Mouse (Mus musculus) embryonic facial prominence, embryonic 15.5 days (tissue): ENCODE measurements around the gene Prcd. TPM values are rescaled to one million over a fixed set of nuclear protein-coding genes. Genes with fewer than 3 reads are reported as not detected.

Experiments used
- ATAC-seq: fragments of 200-750 bp; cut with Nextera tagmentation; 2 replicates; pipeline ENCODE4 v1.8.0; 2017; ENCODE audit warnings: low read depth, moderate TSS enrichment; ENCODE audit not compliant: insufficient number of reproducible peaks, low FRiP score, low TSS enrichment
- H3K27ac ChIP-seq: fragments of 300-500 bp; sonication (generic); replicated peaks from 2 replicates; pipeline ENCODE4 v1.5.1; 2015; ENCODE audit warnings: mild to moderate bottlenecking, inconsistent platforms
- H3K27me3 ChIP-seq: fragments of 300-500 bp; sonication (generic); 2 replicates; pipeline ENCODE4 v1.6.1; 2015; ENCODE audit warnings: inconsistent platforms
- H3K36me3 ChIP-seq: fragments of 300-500 bp; sonication (generic); 2 replicates; pipeline ENCODE4 v1.6.1; 2015; ENCODE audit warnings: mild to moderate bottlenecking, inconsistent platforms
- H3K4me1 ChIP-seq: fragments of 300-500 bp; sonication (generic); 2 replicates; pipeline ENCODE4 v1.6.1; 2015; ENCODE audit warnings: inconsistent platforms
- H3K4me2 ChIP-seq: fragments of 300-500 bp; sonication (generic); replicated peaks from 2 replicates; pipeline ENCODE4 v1.6.1; 2015; ENCODE audit warnings: mild to moderate bottlenecking, inconsistent platforms
- H3K4me3 ChIP-seq: fragments of 300-500 bp; sonication (generic); replicated peaks from 2 replicates; pipeline ENCODE4 v1.5.1; 2015; ENCODE audit warnings: mild to moderate bottlenecking, inconsistent platforms
- H3K9ac ChIP-seq: fragments of 300-500 bp; sonication (generic); 2 replicates; pipeline ENCODE4 v1.6.1; 2015; ENCODE audit warnings: inconsistent platforms
- H3K9me3 ChIP-seq: fragments of 300-500 bp; sonication (generic); replicated peaks from 2 replicates; pipeline ENCODE4 v1.6.1; 2016; ENCODE audit warnings: inconsistent platforms
- WGBS: fragments of 180-500 bp; shearing (Covaris S2); methylation state at CpG from one replicate; pipeline ENCODE4 v1.1.7; 2015; 5-methylcytosine and 5-hydroxymethylcytosine counted together
- polyA plus RNA-seq: library from polyadenylated mRNA; unstranded; fragments of >200 nt; fragmentation: Nextera tagmentation; extraction: Ambion mirVana; gene quantifications from 2 replicates; pipeline ENCODE4 v1.2.1, GENCODE M21; 2015

Prcd gene
- polyA plus RNA-seq, 1 experiment from 2014 or later: 3.6 TPM

DNA sequence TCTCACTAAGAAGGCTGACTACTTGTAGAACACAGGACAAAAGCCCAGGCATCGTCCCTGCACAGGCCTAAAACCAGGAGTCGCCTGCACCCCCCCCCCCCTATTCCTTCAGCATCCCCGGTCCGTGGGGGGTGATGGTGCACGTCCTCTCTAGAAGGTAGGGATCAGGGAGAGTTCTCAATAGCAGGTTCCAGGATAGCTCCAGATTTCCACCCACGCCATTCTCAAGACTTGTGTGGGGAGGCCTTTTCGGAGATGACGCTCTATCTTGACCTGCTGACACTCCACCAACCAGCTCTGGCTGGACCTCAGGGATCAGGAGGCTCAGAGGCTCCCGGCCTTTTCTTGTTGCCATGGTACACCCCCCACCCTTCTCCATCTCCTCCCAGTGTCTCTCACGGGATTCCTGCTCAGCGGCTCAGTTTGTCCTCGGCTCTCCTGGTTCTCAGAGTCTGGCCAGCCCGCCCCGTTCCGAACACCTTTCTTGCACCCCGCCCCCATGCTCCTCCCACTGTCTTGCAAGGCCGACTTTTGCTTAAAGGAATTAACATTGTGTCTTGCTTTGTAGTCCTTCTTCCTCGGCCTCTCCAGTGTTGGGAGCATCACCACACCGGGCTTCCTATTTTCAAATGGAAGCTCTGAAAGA, 9.6 kb upstream of the Prcd start:
- H3K9me3 ChIP-seq: no peaks in the 10 kb centered on the region
- peaks cover 48% of the 10 kb centered on the region for H3K4me1 ChIP-seq
- no peaks in the 10 kb centered on the region for H3K36me3 ChIP-seq
- H3K9ac ChIP-seq: no peak overlapping the region
- no peak; the same call in 1 of the 2 replicates for ATAC-seq
- peak overlapping the region; percentile 26 for H3K4me3 ChIP-seq
- WGBS: 9% methylated on average over 19 of the region's 19 CpGs
- H3K27me3 ChIP-seq: no peaks in the 10 kb centered on the region; the same call in 1 of the 2 replicates
- peak overlapping the region; percentile 46 for H3K4me2 ChIP-seq
- H3K27ac ChIP-seq: 0 out of 2 replicates have a peak overlapping the region, but pooled peaks have one; percentile 24

DNA sequence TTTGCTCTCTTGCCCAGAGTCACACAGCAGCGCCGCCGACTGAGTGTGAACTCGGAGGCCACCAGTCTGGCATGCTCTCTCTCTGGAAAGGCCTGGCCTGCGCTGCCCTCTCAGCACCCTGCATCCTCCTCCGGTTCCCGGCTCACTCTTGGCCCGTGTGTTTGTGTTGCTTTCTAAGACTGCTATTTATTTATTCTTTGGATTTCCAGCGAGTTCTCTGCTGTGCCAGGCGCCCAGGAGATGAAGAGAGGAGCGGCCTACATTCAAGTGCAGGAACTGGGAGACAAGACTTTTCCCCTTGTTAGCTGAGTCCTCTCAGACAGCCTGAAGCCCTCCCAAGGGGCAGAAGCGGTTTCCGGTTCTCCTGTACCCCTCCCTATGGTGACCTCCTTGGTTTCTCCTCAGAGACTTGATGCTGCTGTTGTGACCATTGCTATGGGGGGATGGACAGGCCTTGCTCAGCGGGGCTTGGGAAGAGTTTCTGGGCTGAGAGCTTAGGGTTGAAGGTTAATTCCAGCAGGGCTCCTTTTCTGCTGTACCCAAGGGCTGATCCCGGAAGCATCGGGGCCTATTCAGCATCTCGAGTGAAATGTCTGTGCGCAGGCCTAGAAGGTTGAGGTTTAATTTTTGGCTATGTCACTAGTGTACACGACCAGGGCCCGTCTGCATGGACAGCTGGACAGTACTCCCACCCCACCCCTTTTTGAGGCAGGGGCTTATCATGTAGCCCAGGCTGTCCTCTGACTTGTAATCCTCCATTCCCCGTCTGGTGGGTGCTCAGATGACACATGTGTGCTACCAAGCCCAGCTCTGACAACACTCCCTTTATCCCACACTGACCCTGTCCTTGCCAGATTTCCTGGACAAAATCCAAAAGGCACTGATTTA, 8.9 kb upstream of the Prcd start:
- WGBS: 46% methylated on average over 21 of the region's 21 CpGs
- no peaks in the 10 kb centered on the region; the same call in 1 of the 2 replicates for H3K27me3 ChIP-seq
- H3K9ac ChIP-seq: no peak overlapping the region
- H3K4me2 ChIP-seq: peak overlapping the region; percentile 46; the same call in 1 of the 2 replicates
- no peaks in the 10 kb centered on the region for H3K9me3 ChIP-seq
- H3K4me1 ChIP-seq: peaks cover 54% of the 10 kb centered on the region
- H3K27ac ChIP-seq: peak overlapping the region; percentile 24; the same call in 1 of the 2 replicates
- H3K36me3 ChIP-seq: no peaks in the 10 kb centered on the region
- ATAC-seq: no peak
- H3K4me3 ChIP-seq: no peak overlapping the region

DNA sequence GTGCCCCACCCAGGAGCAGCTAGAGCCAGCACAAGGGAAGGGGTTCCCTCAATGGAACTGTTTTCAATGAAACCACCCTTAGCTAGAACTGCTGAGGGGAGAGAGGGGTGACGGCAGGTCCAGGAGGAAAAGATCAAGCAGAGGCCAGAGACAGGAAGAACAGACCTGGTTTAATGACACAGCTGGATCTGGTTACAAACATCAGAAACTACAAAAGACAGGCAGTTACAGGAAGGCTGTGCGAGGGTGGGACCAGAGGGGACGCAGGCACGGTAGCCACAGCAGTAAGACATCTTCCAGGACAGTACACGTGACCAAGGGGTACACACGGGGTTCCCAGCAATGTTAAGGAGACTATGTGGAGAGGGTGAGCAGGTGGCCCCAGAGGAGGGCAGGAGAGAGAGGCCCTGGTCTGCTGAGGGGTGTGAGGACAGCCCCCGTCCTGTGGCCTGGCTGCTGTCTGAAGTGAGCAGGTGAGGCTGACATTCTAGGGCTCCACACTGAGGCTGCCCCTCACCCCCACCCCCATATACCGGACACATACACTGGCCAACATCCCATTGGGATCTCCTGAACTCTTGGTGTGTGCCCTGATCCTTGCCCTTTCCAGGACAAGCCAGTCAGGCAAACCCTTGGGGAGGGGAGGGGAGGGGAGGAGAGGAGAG, 7.8 kb upstream of the Prcd start:
- Histone ChIP-seq H3K4me1 (peaks cover 57% of the 10 kb centered on the region), H3K27me3 (no peaks in the 10 kb centered on the region; the same call in 1 of the 2 replicates), H3K27ac (no peak overlapping the region), H3K9me3 (no peaks in the 10 kb centered on the region), H3K4me3 (no peak overlapping the region), H3K9ac (no peak overlapping the region), H3K36me3 (no peaks in the 10 kb centered on the region), H3K4me2 (no peak overlapping the region)
- ATAC-seq: no peak
- WGBS: 47% methylated on average over 8 of the region's 8 CpGs

DNA sequence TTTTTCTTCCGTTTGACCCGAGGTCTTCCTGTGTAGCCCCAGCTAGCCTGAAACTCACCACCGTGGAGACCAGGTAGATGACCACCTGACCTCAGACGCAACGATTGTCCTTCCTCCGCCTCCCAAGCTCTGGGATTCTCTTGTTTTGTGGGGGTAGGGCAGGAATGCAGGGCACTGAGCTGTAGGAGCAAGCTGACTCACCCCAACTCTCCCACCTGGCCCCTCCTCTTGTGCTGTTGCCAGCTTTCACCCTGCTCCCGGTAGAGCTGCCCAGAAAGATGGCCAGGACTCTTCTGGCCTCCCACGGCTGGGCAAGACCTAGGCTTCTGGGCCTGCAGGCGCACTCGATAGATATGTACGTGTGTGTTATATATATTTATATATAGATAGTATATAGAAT, 7.2 kb upstream of the Prcd start:
- Histone ChIP-seq H3K9me3 (no peaks in the 10 kb centered on the region), H3K4me3 (no peak overlapping the region), H3K4me2 (no peak overlapping the region), H3K4me1 (peaks cover 61% of the 10 kb centered on the region), H3K27ac (no peak overlapping the region), H3K27me3 (no peaks in the 10 kb centered on the region; the same call in 1 of the 2 replicates), H3K36me3 (no peaks in the 10 kb centered on the region), H3K9ac (no peak overlapping the region)
- 62% methylated on average over 11 of the region's 11 CpGs for WGBS
- ATAC-seq: no peak

DNA sequence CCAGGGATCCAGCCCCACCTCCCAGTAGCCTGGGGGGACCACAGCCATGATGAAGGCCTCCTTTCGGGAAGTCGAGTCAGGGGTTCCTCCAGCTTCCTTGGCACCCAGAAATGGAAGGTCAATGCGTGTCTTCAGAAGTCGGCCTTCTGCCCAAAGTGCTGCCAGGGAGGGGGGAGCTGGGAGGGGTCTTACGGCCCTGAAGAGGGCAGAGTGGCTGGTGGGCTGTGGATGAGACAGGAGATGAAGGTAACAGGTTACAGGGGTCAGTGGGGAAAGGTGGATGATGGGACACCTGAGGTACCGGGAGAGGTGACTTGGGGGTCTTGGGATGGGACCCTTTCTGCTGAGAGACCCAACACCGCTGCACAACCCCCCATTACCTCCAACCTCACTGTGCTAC, 6.6 kb upstream of the Prcd start:
- Histone ChIP-seq H3K4me1 (peaks cover 68% of the 10 kb centered on the region), H3K9ac (no peak overlapping the region), H3K27me3 (peaks cover under 1% of the 10 kb centered on the region; the same call in 1 of the 2 replicates), H3K27ac (peak overlapping the region; percentile 83), H3K9me3 (no peaks in the 10 kb centered on the region), H3K36me3 (no peaks in the 10 kb centered on the region), H3K4me3 (no peak overlapping the region), H3K4me2 (no peak overlapping the region)
- 73% methylated on average over 7 of the region's 7 CpGs for WGBS
- no peak for ATAC-seq

DNA sequence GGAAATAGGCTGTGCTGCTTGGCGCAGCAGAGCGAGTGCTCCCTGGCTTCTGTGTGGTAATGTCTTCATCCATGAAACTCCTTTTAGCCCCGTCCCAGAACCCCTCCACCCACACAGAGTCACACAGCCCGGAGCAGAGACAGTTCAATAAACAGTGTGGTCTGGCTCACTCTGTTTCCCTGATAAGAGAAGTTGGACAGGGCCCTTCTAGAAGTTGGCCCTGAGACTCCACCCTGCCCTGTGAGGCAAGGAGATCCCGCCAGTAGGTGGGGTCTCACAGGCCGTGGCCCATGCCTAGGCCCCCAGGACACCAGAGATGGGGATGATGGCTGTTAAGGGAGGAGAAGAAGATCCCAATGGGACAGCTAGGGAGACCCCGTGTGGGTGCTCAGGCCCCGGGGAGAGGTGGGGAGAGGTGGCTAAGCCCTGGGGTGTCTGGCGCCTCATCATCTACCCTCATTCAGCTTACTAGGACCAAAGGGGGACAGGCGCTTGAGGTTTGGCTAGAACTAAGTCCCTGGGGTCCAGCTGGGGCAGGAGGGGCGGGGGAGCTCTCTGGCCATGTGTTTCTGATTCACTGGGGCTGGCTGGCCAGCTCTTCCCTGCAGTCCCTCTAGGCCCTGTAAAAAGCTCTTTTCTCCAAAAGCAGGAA, 5.9 kb upstream of the Prcd start:
- Histone ChIP-seq H3K9ac (no peak overlapping the region), H3K27me3 (peaks cover 6% of the 10 kb centered on the region; the same call in 1 of the 2 replicates), H3K9me3 (no peaks in the 10 kb centered on the region), H3K4me3 (no peak overlapping the region), H3K36me3 (no peaks in the 10 kb centered on the region), H3K27ac (peak overlapping the region; percentile 83), H3K4me1 (peaks cover 73% of the 10 kb centered on the region), H3K4me2 (no peak overlapping the region)
- WGBS: 31% methylated on average over 11 of the region's 11 CpGs
- ATAC-seq: peak; percentile 12; the same call in 1 of the 2 replicates

DNA sequence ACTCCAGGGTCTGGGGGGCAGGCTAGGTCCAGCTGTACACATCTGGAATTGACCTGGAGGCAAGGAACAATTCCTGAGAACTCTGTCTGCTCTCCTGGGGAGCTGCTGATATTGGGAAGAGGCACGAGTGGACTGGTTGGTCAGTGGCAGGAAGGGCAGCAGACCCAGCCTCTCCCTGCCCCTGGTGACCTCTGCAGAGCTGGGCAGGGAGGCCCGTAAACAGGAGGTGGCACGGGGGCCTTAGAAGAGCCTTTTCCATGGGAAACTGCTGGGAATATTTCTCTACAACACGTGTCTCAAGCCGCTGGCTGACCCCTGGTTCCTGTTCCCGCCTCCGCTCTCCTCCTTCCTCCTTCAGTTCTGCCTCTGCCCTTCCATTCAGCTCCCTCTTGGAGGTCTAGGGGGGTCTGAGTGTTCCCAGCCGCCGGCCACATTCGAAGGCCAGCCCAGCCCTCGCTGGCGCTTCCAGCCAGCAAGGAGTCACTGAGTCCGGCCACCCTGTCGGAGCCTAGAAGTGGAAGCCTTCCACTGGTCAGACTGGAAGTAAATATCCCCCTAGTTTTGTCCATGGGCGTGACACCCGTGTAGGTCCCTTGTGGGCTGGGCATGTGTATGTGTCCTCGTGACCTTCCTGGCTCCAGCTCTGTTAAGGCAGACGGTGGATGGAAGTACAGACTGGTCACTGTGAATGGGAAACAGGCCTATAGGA, 5.0 kb upstream of the Prcd start:
- Histone ChIP-seq H3K27ac (peak overlapping the region; percentile 82), H3K4me2 (no peak overlapping the region), H3K4me3 (no peak overlapping the region), H3K36me3 (no peaks in the 10 kb centered on the region), H3K27me3 (peaks cover 9% of the 10 kb centered on the region; the same call in 1 of the 2 replicates), H3K9ac (0 out of 2 replicates have a peak overlapping the region, but pooled peaks have one; percentile 18), H3K4me1 (peaks cover 81% of the 10 kb centered on the region), H3K9me3 (no peaks in the 10 kb centered on the region)
- ATAC-seq: no peak
- WGBS: 45% methylated on average over 18 of the region's 18 CpGs

DNA sequence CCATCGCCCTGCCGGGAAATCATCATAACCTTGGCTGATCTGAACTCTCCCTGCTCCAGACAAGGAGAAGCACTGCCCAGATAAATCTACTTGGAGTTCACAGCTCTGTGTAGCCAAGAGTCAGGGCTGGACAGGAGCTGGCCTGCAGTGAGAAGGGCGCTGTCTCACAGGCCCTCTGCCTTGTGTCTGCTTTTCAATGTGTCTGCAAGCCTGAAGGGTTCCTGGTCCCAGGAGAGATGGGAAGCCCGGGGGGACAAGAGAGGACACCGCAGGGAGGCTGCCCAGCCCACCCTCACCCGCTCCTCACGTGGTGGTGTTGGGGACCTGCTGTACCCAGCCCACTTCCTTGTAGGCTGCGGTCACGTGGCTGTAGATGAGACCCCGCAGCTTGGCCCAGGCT, 4.4 kb upstream of the Prcd start:
- H3K4me1 ChIP-seq: peaks cover 81% of the 10 kb centered on the region
- H3K27ac ChIP-seq: no peak overlapping the region; the same call in 1 of the 2 replicates
- no peaks in the 10 kb centered on the region for H3K9me3 ChIP-seq
- H3K9ac ChIP-seq: 0 out of 2 replicates have a peak overlapping the region, but pooled peaks have one; percentile 18
- ATAC-seq: no peak
- 75% methylated on average over 10 of the region's 10 CpGs for WGBS
- H3K36me3 ChIP-seq: no peaks in the 10 kb centered on the region
- H3K27me3 ChIP-seq: peaks cover 9% of the 10 kb centered on the region; the same call in 1 of the 2 replicates
- H3K4me3 ChIP-seq: no peak overlapping the region
- H3K4me2 ChIP-seq: no peak overlapping the region

DNA sequence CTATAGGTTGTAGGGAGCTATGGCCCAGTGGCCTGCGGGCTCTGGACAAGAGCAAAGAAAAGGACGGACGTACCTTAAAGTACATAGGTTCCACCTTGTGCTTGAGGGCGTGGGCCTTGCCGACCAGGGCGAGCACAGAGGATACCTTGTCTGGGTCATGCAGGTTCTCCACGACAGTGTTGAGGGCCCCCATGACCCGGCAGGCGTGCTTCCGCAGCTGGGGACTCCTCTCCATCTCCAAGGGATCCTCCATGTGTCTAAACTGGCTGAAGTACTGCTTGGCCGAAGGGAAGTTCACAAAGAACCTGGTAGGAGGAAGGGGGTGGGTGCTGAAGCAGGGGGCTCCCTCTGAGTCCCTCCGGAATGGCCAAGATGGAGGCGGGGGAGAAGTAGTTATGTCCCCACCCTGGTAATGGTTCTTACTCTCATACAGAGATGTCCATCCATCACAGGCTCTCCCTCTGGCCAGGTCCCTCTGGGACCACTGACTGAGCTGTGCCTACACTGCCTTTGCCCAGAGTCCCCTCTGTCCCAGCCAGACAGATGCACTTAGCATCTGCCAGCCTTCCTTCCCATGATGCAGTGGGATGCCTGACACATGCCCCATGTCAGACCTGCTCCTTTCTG, 3.5 kb upstream of the Prcd start:
- no peak overlapping the region for H3K9ac ChIP-seq

DNA sequence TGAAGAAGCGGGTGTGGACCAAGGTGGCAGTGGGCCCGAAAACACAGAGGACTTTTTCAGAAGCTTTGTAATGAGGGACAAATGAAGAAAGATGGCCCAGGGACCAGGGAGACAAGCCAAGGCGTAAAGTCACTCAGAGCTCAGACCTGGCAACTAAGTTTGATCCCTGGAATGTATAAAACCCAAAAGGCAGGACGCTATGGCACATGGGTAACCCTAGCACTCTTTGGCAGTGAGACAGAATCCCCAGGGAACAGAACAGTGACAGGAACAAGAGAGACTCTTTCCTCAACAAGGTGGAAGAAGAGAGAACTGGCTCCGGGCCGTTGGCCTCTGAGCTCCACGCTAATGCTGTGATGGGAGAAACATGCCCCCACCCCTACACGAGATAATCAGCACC, 2.5 kb upstream of the Prcd start:
- WGBS: 71% methylated on average over 8 of the region's 8 CpGs
- peaks cover 77% of the 10 kb centered on the region for H3K4me1 ChIP-seq

More for the DNA sequence above, 3.5 kb upstream of the Prcd start:
- H3K4me3 ChIP-seq: no peak overlapping the region
- 88% methylated on average over 13 of the region's 13 CpGs for WGBS
- no peak overlapping the region for H3K27ac ChIP-seq
- H3K4me1 ChIP-seq: peaks cover 82% of the 10 kb centered on the region
- H3K4me2 ChIP-seq: no peak overlapping the region
- H3K36me3 ChIP-seq: no peaks in the 10 kb centered on the region
- H3K9me3 ChIP-seq: no peaks in the 10 kb centered on the region
- ATAC-seq: no peak
- peaks cover 14% of the 10 kb centered on the region for H3K27me3 ChIP-seq

More for the DNA sequence above, 2.5 kb upstream of the Prcd start:
- Histone ChIP-seq H3K27me3 (peaks cover 16% of the 10 kb centered on the region), H3K27ac (no peak overlapping the region), H3K4me2 (no peak overlapping the region), H3K9me3 (no peaks in the 10 kb centered on the region), H3K36me3 (no peaks in the 10 kb centered on the region), H3K4me3 (no peak overlapping the region), H3K9ac (no peak overlapping the region)
- no peak for ATAC-seq
